ENCODE assay signal across 8 mouse cellular contexts in the genomic region with DNA sequence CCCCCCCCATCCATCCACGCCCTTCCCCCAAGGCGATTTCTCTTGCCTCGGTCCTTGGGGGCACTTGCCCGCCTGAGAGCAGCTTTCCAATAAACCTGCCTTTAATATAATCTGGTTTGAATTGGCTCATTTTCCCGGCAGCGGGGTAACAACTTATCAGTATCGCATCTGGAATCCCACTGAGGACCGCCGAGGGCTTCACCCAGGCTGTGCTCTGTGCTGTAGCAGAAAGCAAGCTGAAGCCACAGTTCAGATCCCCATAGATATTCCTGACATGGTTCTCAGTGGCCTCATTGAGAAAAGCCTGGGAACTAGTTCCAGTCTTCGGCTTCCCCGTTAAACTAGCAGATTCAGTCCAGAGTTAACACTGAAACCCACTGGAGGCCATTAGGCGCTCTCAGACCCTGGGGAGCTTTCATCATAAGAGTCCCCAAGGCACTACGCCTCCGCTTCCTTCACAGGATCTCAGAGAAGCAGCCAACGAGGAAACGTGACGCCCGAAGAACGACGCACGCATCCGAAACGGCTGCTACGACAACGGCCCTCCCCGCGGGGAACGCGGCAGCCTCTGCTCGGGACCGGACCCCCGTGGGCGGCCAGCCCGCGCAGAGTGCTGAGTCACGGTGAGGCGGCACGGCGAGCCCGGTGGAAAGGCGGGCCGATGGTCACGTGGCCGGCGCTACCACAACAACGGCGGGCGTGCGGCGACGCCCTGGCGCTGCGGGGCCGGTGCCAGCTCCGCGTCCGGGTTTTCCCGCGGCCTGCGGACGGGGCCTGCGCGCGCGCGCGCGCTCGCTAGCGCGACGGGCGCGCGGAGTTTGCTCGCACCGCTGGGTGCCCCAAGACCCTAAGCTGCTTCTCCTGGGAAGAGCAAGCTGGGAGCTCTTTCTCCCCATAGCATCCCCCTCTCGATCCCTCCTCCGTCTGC. TPM values are rescaled to one million over a fixed set of nuclear protein-coding genes. Genes with fewer than 3 reads are reported as not detected.
DNase-seq lines count a peak whose midpoint lies in the region; ATAC-seq and TF ChIP-seq lines count a peak whose summit lies in the region.

No protein-coding gene starts in this region.

- no peaks in the 10 kb centered on the region for H3K9me3 ChIP-seq in G1E (replicated peaks)
- no peaks in the 10 kb centered on the region for H3K9me3 ChIP-seq in forebrain, embryonic 15.5 days
- no peaks in the 10 kb centered on the region for H3K9me3 ChIP-seq in neural tube, embryonic 15.5 days (replicated peaks)

- TF ChIP-seq CTCF in G1E (IDR thresholded peaks at IDR 0.05; ENCODE audit: low read depth, low read length), result no peak
- TF ChIP-seq CTCF in layer of hippocampus, adult 2 months (conservative IDR thresholded peaks at IDR 0.05), result no peak
- TF ChIP-seq CTCF in lung, adult 2 months (IDR thresholded peaks at IDR 0.05; ENCODE audit: insufficient read depth, low read length), result no peak

- peak overlapping the region; percentile 81 for H3K4me2 ChIP-seq in forebrain, embryonic 15.5 days (replicated peaks)
- peak overlapping the region; percentile 63 for H3K4me2 ChIP-seq in neural tube, embryonic 15.5 days

- H3K27me3 ChIP-seq in G1E (ENCODE audit: insufficient read depth, low read length), result no peaks in the 10 kb centered on the region
- no peaks in the 10 kb centered on the region for H3K27me3 ChIP-seq in forebrain, embryonic 15.5 days
- H3K27me3 ChIP-seq in neural tube, embryonic 15.5 days (replicated peaks), result no peaks in the 10 kb centered on the region

- no peaks in the 10 kb centered on the region for H3K36me3 ChIP-seq in G1E (replicated peaks)
- H3K36me3 ChIP-seq in forebrain, embryonic 15.5 days, result no peaks in the 10 kb centered on the region
- H3K36me3 ChIP-seq in neural tube, embryonic 15.5 days, result no peaks in the 10 kb centered on the region

- ATAC-seq in G1E (ENCODE audit: extremely low read depth, insufficient number of reproducible peaks, low FRiP score, poor library complexity, severe bottlenecking), result peak; percentile 80
- peak; percentile 86 for ATAC-seq in forebrain, embryonic 15.5 days (replicated peaks)
- peak; percentile 92 for ATAC-seq in neural tube, embryonic 15.5 days (ENCODE audit: low FRiP score)

- intact Hi-C loops in heart, postnatal 25 days (cut with DNase I), result loop anchor here (2.0 to 10.0 kb wide), 2 partner anchors 92 to 424 kb away; no protein-coding TSS in a partner anchor

- H3K4me1 ChIP-seq in G1E (ENCODE audit: insufficient read depth, low read depth, low read length), result peaks cover 37% of the 10 kb centered on the region
- peaks cover 19% of the 10 kb centered on the region for H3K4me1 ChIP-seq in forebrain, embryonic 15.5 days
- peaks cover 3% of the 10 kb centered on the region; the same call in 1 of the 2 replicates for H3K4me1 ChIP-seq in lung, adult 2 months (ENCODE audit: control insufficient read depth, insufficient read depth, low read length)
- H3K4me1 ChIP-seq in neural tube, embryonic 15.5 days, result peaks cover 11% of the 10 kb centered on the region

- under 1% methylated on average over 79 of the region's 79 CpGs for WGBS in forebrain, embryonic 15.5 days
- WGBS in lung, adult 2 months, result under 1% methylated on average over 79 of the region's 79 CpGs
- WGBS in neural tube, embryonic 15.5 days, result under 1% methylated on average over 73 of the region's 79 CpGs

- peak; percentile 93; the same call in 1 of the 2 replicates for TF ChIP-seq POLR2A in lung, adult 2 months (IDR thresholded peaks at IDR 0.05; ENCODE audit: borderline replicate concordance, extremely low read depth, low read depth, low read length)

- DNase-seq in G1E (ENCODE audit: low spot score), result peak; percentile 87
- peak; percentile 94 for DNase-seq in cerebellum, adult 11-12 months
- DNase-seq in heart, postnatal 25 days (ENCODE audit: low spot score), result peak; percentile 94
- peak; percentile 95 to 96 for DNase-seq in layer of hippocampus, adult 2 months (ENCODE audit: low spot score in 2 of 2)
- DNase-seq in lung, adult 2 months, result peak; percentile 97
- peak; percentile 94 for DNase-seq in testis, postnatal 10 days (ENCODE audit: low spot score)

- peak overlapping the region; percentile 83 for H3K27ac ChIP-seq in forebrain, embryonic 15.5 days (replicated peaks)
- peak overlapping the region; percentile 98 for H3K27ac ChIP-seq in layer of hippocampus, adult 2 months
- peak overlapping the region; percentile 92 for H3K27ac ChIP-seq in neural tube, embryonic 15.5 days (replicated peaks)

- H3K9ac ChIP-seq in forebrain, embryonic 15.5 days (replicated peaks), result peak overlapping the region; percentile 69
- H3K9ac ChIP-seq in neural tube, embryonic 15.5 days (replicated peaks), result peak overlapping the region; percentile 72

- peak overlapping the region; percentile 74 for H3K4me3 ChIP-seq in G1E (ENCODE audit: low read depth, low read length)
- peak overlapping the region; percentile 49 for H3K4me3 ChIP-seq in forebrain, embryonic 15.5 days
- H3K4me3 ChIP-seq in layer of hippocampus, adult 2 months, result peak overlapping the region; percentile 68
- peak overlapping the region; percentile 73 for H3K4me3 ChIP-seq in lung, adult 2 months (replicated peaks; ENCODE audit: extremely low read depth, low read depth, low read length)
- H3K4me3 ChIP-seq in neural tube, embryonic 15.5 days (replicated peaks), result peak overlapping the region; percentile 67

RNA-seq across cellular contexts. Expression of a gene that starts 3.9 kb away (rescaled TPM):
- total RNA-seq in G1E (2014; fragmentation: Nextera tagmentation) (47.9 and 51.8 TPM in 2 replicates), G1E (2017) (46.2 and 50.1 TPM in 2 replicates)
- 18.2 and 18.5 TPM in 2 replicates for polyA plus RNA-seq in G1E (2012)
- 17.1 and 18.7 TPM in 2 replicates for polyA plus RNA-seq in forebrain, embryonic 15.5 days (2015; fragmentation: Nextera tagmentation; extraction: Ambion mirVana)
- total RNA-seq in heart, postnatal 25 days (2021), result 10 to 100 TPM in 1 of 2 experiments, 1 to 10 TPM in 1; 8.7 to 11.5 TPM
- total RNA-seq in layer of hippocampus, adult 2 months (2021), result 10 to 100 TPM; 45.3 to 46.2 TPM
- 40.4 and 49.3 TPM in 2 replicates for polyA plus RNA-seq in lung, adult 2 months (2012; rRNA removed)
- polyA plus RNA-seq in neural tube, embryonic 15.5 days (2015; fragmentation: Nextera tagmentation; extraction: Ambion mirVana), result 15.2 and 17.2 TPM in 2 replicates

Comparison
In these comparisons a context has a peak if more than half of its experiments do, and no peak if none do; other contexts are left out.
1. Peak in every context shown above with its lines: DNase-seq, ATAC-seq, H3K4me3 ChIP-seq and H3K27ac ChIP-seq.